20 mouse cellular contexts compared by ENCODE assay signal in the genomic region with DNA sequence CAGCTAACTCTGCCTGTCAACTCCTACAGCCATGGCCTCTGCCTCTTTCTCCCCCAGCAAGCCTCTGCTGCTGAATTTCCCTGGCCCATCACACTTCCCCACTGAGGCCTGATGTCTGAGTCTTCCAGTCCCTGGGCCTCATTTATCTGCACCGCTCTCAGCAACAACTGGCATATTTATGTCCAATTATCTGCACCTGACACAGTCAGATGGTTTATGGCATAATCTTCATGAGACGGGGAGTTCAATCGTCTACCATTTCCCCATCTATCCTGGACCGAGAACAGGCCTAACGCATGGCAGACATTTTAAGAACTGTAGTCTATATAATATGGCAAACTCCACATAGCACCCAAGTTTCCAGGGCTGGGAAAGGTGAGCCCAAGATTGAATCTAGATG.
"Had no signal": no experiment of that assay in that cellular context is flagged by ENCODE, and none has a peak within 500 bp of the region (broad histone marks: within the 10 kb centered on the region; RNA-seq: fewer than 3 reads in every experiment).

No protein-coding gene starts in this region.

- H3K4me1 ChIP-seq: liver, embryonic 13.5 days; liver, embryonic 15.5 days; lung, embryonic 15.5 days; midbrain, embryonic 13.5 days; midbrain, embryonic 15.5 days; stomach, embryonic 15.5 days had no signal

- ATAC-seq: liver, postnatal 0 days; lung, postnatal 0 days; midbrain, embryonic 13.5 days; midbrain, embryonic 15.5 days had no signal

- H3K9me3 ChIP-seq: liver, embryonic 13.5 days; liver, embryonic 15.5 days; lung, embryonic 15.5 days; megakaryocyte, embryonic 14.5 days; midbrain, embryonic 13.5 days; midbrain, embryonic 15.5 days; stomach, embryonic 15.5 days had no signal

- DNase-seq: liver, embryonic 13.5 days; liver, postnatal 0 days; lung, adult 2 months; lung, postnatal 14 days; lung, postnatal 36 days; right cerebral cortex, postnatal 14 days; thymus, adult 2 months; thymus, postnatal 25 days; thymus, postnatal 4 days had no signal

- H3K27me3 ChIP-seq: liver, embryonic 13.5 days; liver, embryonic 15.5 days; lung, embryonic 15.5 days; megakaryocyte, embryonic 14.5 days; midbrain, embryonic 13.5 days; midbrain, embryonic 15.5 days; stomach, embryonic 15.5 days had no signal

- H3K36me3 ChIP-seq: liver, embryonic 13.5 days; liver, embryonic 15.5 days; lung, embryonic 15.5 days; midbrain, embryonic 13.5 days; midbrain, embryonic 15.5 days; stomach, embryonic 15.5 days had no signal

- H3K9ac ChIP-seq: liver, embryonic 13.5 days; liver, embryonic 15.5 days; liver, postnatal 0 days; lung, embryonic 15.5 days; midbrain, embryonic 13.5 days; midbrain, embryonic 15.5 days; stomach, embryonic 15.5 days had no signal

- H3K4me2 ChIP-seq: liver, embryonic 11.5 days; liver, embryonic 13.5 days; liver, embryonic 15.5 days; lung, embryonic 15.5 days; midbrain, embryonic 11.5 days; midbrain, embryonic 13.5 days; midbrain, embryonic 15.5 days; stomach, embryonic 15.5 days had no signal

- H3K27ac ChIP-seq: liver, embryonic 13.5 days; liver, embryonic 15.5 days; lung, embryonic 15.5 days; macrophage; midbrain, embryonic 13.5 days; midbrain, embryonic 15.5 days; stomach, embryonic 15.5 days; stomach, postnatal 0 days had no signal

- H3K4me3 ChIP-seq: liver, embryonic 13.5 days; liver, embryonic 15.5 days; lung, embryonic 15.5 days; megakaryocyte, embryonic 14.5 days; midbrain, embryonic 13.5 days; midbrain, embryonic 15.5 days; stomach, embryonic 15.5 days had no signal
